Mouse (Mus musculus) bone marrow, adult 2 months (tissue): ENCODE results near the gene Cmc1.
"Not testable (repeated sequence)": the region's sequence is repeated elsewhere in the genome, so short reads cannot be mapped to it uniquely, and the experiment has no call there.

ENCODE experiments used
- CTCF ChIP-seq: fragments of 200-500 bp; IDR thresholded peaks from 2 replicates; pipeline ENCODE4 v1.5.1; 2011; ENCODE audit warnings: low read length, control low read depth; ENCODE audit not compliant: control insufficient read depth, insufficient read depth
- POLR2A ChIP-seq: fragments of 200-500 bp; IDR thresholded peaks from 2 replicates; pipeline ENCODE4 v1.6.1; 2011; ENCODE audit warnings: low read depth, mild to moderate bottlenecking, control low read depth, low read length, borderline replicate concordance; ENCODE audit not compliant: control insufficient read depth

GRCm38 (mm10) chr9:118140356-118140755, 9.6 kb downstream of the Cmc1 start:
- TF ChIP-seq POLR2A, CTCF: not testable (repeated sequence)
